Mouse (Mus musculus): Measurements from ENCODE around the gene Hrc.
A peak's percentile ranks its signal among the peaks of the same experiment; 100 is the strongest.
"Not testable (repeated sequence)": the region's sequence is repeated elsewhere in the genome, so short reads cannot be mapped to it uniquely, and the experiment has no call there.

Gene Hrc

GRCm38 (mm10) chr7:45334605-45335004, 485 bp upstream of the Hrc start:
- no peak for DNase-seq

- DNase-seq, result no peak
Observed at GRCm38 (mm10) chr7:45336319-45336718, 1.2 kb downstream of the Hrc start.

GRCm38 (mm10) chr7:45337469-45337868, 2.4 kb downstream of the Hrc start:
- no peak for DNase-seq

- no peak for DNase-seq
Observed at GRCm38 (mm10) chr7:45338161-45338911, 3.2 kb downstream of the Hrc start.

GRCm38 (mm10) chr7:45339410-45340065, 4.4 kb downstream of the Hrc start:
- peak; percentile 66 for DNase-seq

- no peak for DNase-seq
Observed at GRCm38 (mm10) chr7:45340066-45340442, 5.0 kb downstream of the Hrc start.

- no peak for DNase-seq
Observed at GRCm38 (mm10) chr7:45340669-45341068, 5.6 kb downstream of the Hrc start.

- peak; percentile 65 for DNase-seq
Observed at GRCm38 (mm10) chr7:45341303-45341702, 6.2 kb downstream of the Hrc start.

GRCm38 (mm10) chr7:45342081-45342480, 7.0 kb downstream of the Hrc start:
- no peak for DNase-seq

GRCm38 (mm10) chr7:45343543-45343942, 8.5 kb downstream of the Hrc start:
- DNase-seq, result no peak

- DNase-seq, result no peak
Observed at GRCm38 (mm10) chr7:45346905-45347304, 11.8 kb downstream of the Hrc start.

- no peak for DNase-seq
Observed at GRCm38 (mm10) chr7:45353041-45353440, 18.0 kb downstream of the Hrc start.

- DNase-seq, result no peak
Observed at GRCm38 (mm10) chr7:45355318-45356020, 20.4 kb downstream of the Hrc start.

GRCm38 (mm10) chr7:45356087-45356486, 21.0 kb downstream of the Hrc start:
- no peak for DNase-seq

GRCm38 (mm10) chr7:45359081-45359480, 24.0 kb downstream of the Hrc start:
- DNase-seq, result not testable (repeated sequence)

GRCm38 (mm10) chr7:45360404-45361125, 25.5 kb downstream of the Hrc start:
- no peak for DNase-seq

- DNase-seq, result peak; percentile 90
Observed at GRCm38 (mm10) chr7:45361243-45361804, 26.2 kb downstream of the Hrc start.

GRCm38 (mm10) chr7:45362801-45363200, 27.7 kb downstream of the Hrc start:
- peak; percentile 81 for DNase-seq

- DNase-seq, result no peak
Observed at GRCm38 (mm10) chr7:45363983-45364382, 28.9 kb downstream of the Hrc start.

- DNase-seq, result peak; percentile 69
Observed at GRCm38 (mm10) chr7:45365742-45366651, 30.9 kb downstream of the Hrc start.

- DNase-seq, result no peak
Observed at GRCm38 (mm10) chr7:45366652-45367019, 31.5 kb downstream of the Hrc start, which contains the start of gene Ppfia3. Gene Ppfia3, minus strand, starts transcription at chr7:45367019.
